8 mouse cellular contexts compared by ENCODE assay signal in the genomic region with DNA sequence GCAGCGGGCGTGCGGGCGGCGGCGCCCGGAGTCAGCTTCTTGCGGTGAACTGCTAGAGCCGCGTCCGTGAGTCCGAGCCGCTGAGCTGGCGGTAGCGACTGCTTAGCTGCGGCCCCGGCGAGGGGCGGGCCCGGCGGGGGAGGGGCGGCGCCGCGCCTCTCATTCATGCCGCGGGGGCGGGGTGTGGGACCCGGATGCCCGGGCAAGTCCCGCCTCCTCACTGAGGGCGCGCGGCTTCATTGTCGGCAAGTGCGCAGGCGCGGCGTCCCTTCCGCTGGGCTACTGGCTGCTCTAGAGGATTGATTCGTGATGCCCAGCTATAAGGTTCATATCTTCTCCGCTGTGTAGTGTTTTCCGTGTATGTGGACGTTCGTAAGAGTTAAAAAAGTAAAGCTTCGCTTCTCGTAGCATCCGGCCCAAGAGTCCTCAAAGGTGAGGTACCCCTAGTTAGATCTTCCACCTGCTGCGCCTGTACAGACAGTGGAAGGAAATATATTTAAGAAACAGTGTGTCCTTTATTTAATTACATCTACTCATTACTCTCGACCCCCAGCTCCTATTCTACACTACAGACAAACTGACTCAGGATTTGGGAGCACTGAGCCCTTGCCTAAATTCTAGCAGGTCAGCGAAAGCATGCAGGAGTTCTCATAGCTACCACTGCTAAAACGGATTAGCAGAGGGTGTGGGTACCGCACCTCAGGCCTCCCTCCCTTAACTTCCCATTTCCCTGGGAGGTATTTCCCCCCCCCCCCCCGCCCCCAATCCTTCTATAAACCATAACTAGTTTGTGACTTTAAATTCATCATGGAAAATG. TPM values are rescaled to one million over a fixed set of nuclear protein-coding genes. Genes with fewer than 3 reads are reported as not detected.
DNase-seq lines count a peak whose midpoint lies in the region; ATAC-seq and TF ChIP-seq lines count a peak whose summit lies in the region.

A gene (minus strand): TSS at position 146 of the 817 bp plus-strand sequence.

- no peaks in the 10 kb centered on the region for H3K27me3 ChIP-seq in MEL (ENCODE audit: control insufficient read depth in 1 of 2, insufficient read depth in 2 of 2, low read length in 2 of 2)
- no peaks in the 10 kb centered on the region for H3K27me3 ChIP-seq in cerebellum, adult 2 months (ENCODE audit: control insufficient read depth, insufficient read depth, low read length)
- H3K27me3 ChIP-seq in hindbrain, embryonic 10.5 days (ENCODE audit: insufficient read depth, poor library complexity, severe bottlenecking), result no peaks in the 10 kb centered on the region
- no peaks in the 10 kb centered on the region for H3K27me3 ChIP-seq in lung, postnatal 0 days (replicated peaks; ENCODE audit: insufficient read depth, low read length)

- H3K4me1 ChIP-seq in MEL (ENCODE audit: control insufficient read depth in 1 of 2, insufficient read depth in 2 of 2, low read length in 2 of 2), result peaks cover 3% of the 10 kb centered on the region in 2 experiments; a peak in 3 of 4 replicates
- 0 out of 2 replicates have a peak, but pooled peaks cover 2% of the 10 kb centered on the region for H3K4me1 ChIP-seq in cerebellum, adult 2 months (ENCODE audit: control insufficient read depth, insufficient read depth, low read length)
- peaks cover 19% of the 10 kb centered on the region for H3K4me1 ChIP-seq in hindbrain, embryonic 10.5 days (replicated peaks)
- H3K4me1 ChIP-seq in lung, postnatal 0 days (ENCODE audit: insufficient read depth, low read depth, low read length), result peaks cover 5% of the 10 kb centered on the region; the same call in 1 of the 2 replicates

- ATAC-seq in lung, postnatal 0 days, result peak; percentile 98

- WGBS in cerebellum, adult 2 months, result 2% methylated on average over 54 of the region's 54 CpGs
- 1% methylated on average over 54 of the region's 54 CpGs for WGBS in hindbrain, embryonic 10.5 days
- under 1% methylated on average over 34 of the region's 54 CpGs for WGBS in lung, postnatal 0 days

- TF ChIP-seq POLR2A in MEL (IDR thresholded peaks at IDR 0.05; ENCODE audit: control insufficient read depth in 1 of 2, insufficient read depth in 1 of 2, low read depth in 1 of 2, low read length in 2 of 2, poor library complexity in 1 of 2), result no peak; a peak in 1 of 4 replicates
- peak; percentile 91; the same call in 1 of the 2 replicates for TF ChIP-seq POLR2A in cerebellum, adult 2 months (IDR thresholded peaks at IDR 0.05; ENCODE audit: borderline replicate concordance, insufficient read depth, low read length)

- H3K4me2 ChIP-seq in lung, postnatal 0 days (replicated peaks; ENCODE audit: low read depth, low read length), result peak within 1 kb of the TSS; percentile 90

- peak within 1 kb of the TSS; percentile 83 to 95 for H3K4me3 ChIP-seq in MEL (ENCODE audit: control insufficient read depth in 1 of 2, insufficient read depth in 1 of 2, low read depth in 2 of 2, low read length in 2 of 2)
- peak within 1 kb of the TSS; percentile 83 for H3K4me3 ChIP-seq in cerebellum, adult 2 months (replicated peaks; ENCODE audit: insufficient read depth, low read depth, low read length)
- H3K4me3 ChIP-seq in hindbrain, embryonic 10.5 days, result peak within 1 kb of the TSS; percentile 92
- H3K4me3 ChIP-seq in lung, postnatal 0 days (ENCODE audit: low read depth, low read length), result peak within 1 kb of the TSS; percentile 88

- peak within 1 kb of the TSS; percentile 86 for H3K9ac ChIP-seq in MEL (ENCODE audit: control insufficient read depth, low read depth, low read length, poor library complexity, severe bottlenecking)
- peak within 1 kb of the TSS; percentile 73 for H3K9ac ChIP-seq in lung, postnatal 0 days (replicated peaks; ENCODE audit: low read depth)

- TF ChIP-seq CTCF in MEL (IDR thresholded peaks at IDR 0.05 in 2 of 3, conservative IDR thresholded peaks at IDR 0.05 in 1 of 3; ENCODE audit: control insufficient read depth in 1 of 3, insufficient read depth in 1 of 3, low read depth in 2 of 3, low read length in 3 of 3, poor library complexity in 1 of 3, severe bottlenecking in 1 of 3), result no peak
- no peak for TF ChIP-seq CTCF in cerebellum, adult 2 months (IDR thresholded peaks at IDR 0.05; ENCODE audit: borderline replicate concordance, insufficient read depth, low read depth, low read length)
- TF ChIP-seq CTCF in lung, postnatal 0 days (IDR thresholded peaks at IDR 0.05), result no peak

- DNase-seq in MEL (ENCODE audit: low read depth, low spot score), result peak; percentile 95
- DNase-seq in cerebellum, adult 2 months, result peak; percentile 98 to 99
- DNase-seq in forelimb bud, embryonic 11.5 days (ENCODE audit: low read depth, low spot score), result peak; percentile 93
- DNase-seq in hindbrain, embryonic 10.5 days (ENCODE audit: low spot score), result peak; percentile 97
- peak; percentile 98 for DNase-seq in layer of hippocampus, adult 9-11 months
- DNase-seq in lung, postnatal 0 days (ENCODE audit: low spot score), result peak; percentile 95
- peak; percentile 99 for DNase-seq in ovary, postnatal 14 days (ENCODE audit: low spot score)
- peak; percentile 99 for DNase-seq in thymus, postnatal 14 days

- no peak for TF ChIP-seq EP300 in MEL (IDR thresholded peaks at IDR 0.05; ENCODE audit: low read depth in 1 of 2, low read length in 2 of 2)
- TF ChIP-seq EP300 in lung, postnatal 0 days (IDR thresholded peaks at IDR 0.05), result no peak

- H3K36me3 ChIP-seq in MEL (ENCODE audit: control insufficient read depth in 1 of 2, insufficient read depth in 2 of 2, low read length in 2 of 2), result peaks cover 0 to 2% of the 10 kb centered on the region in 2 experiments; a peak in 1 of 4 replicates
- H3K36me3 ChIP-seq in hindbrain, embryonic 10.5 days, result no peaks in the 10 kb centered on the region
- no peaks in the 10 kb centered on the region for H3K36me3 ChIP-seq in lung, postnatal 0 days (ENCODE audit: insufficient read depth, low read length)

- no peaks in the 10 kb centered on the region for H3K9me3 ChIP-seq in MEL (replicated peaks; ENCODE audit: insufficient read depth, low read length)
- no peaks in the 10 kb centered on the region for H3K9me3 ChIP-seq in hindbrain, embryonic 10.5 days
- H3K9me3 ChIP-seq in lung, postnatal 0 days (ENCODE audit: low read length), result no peaks in the 10 kb centered on the region

- peak within 1 kb of the TSS; percentile 59 for H3K27ac ChIP-seq in MEL (ENCODE audit: control insufficient read depth, low read depth, low read length)
- peak within 1 kb of the TSS; percentile 75 for H3K27ac ChIP-seq in cerebellum, adult 2 months (ENCODE audit: insufficient read depth, low read length)
- H3K27ac ChIP-seq in hindbrain, embryonic 10.5 days, result peak within 1 kb of the TSS; percentile 98
- H3K27ac ChIP-seq in lung, postnatal 0 days (ENCODE audit: low read length), result peak within 1 kb of the TSS; percentile 57; the same call in 1 of the 2 replicates

- no peak for TF ChIP-seq RAD21 in MEL (IDR thresholded peaks at IDR 0.05; ENCODE audit: low read depth, low read length)

- H3K79me2 ChIP-seq in MEL (ENCODE audit: control insufficient read depth, insufficient read depth, low read length, poor library complexity), result no peaks in the 10 kb centered on the region; the same call in 1 of the 2 replicates

TF ChIP-seq in MEL, 35 proteins besides CTCF, POLR2A, EP300 and RAD21:
- TF ChIP-seq NELFE (IDR thresholded peaks at IDR 0.05; ENCODE audit: low read depth, low read length) (peak; percentile 59), JUND (IDR thresholded peaks at IDR 0.05; ENCODE audit: low read depth, low read length) (no peak), MAZ (IDR thresholded peaks at IDR 0.05; ENCODE audit: low read depth, low read length) (peak; percentile 80), E2F4 (IDR thresholded peaks at IDR 0.05; ENCODE audit: borderline replicate concordance, low read depth, low read length) (no peak), HCFC1 (IDR thresholded peaks at IDR 0.05; ENCODE audit: low read depth, low read length) (peak; percentile 89), POLR2AphosphoS2 (IDR thresholded peaks at IDR 0.05; ENCODE audit: low read length) (0 out of 2 replicates have a peak, but pooled peaks have one; percentile 46), USF1 (IDR thresholded peaks at IDR 0.05; ENCODE audit: low read depth, low read length) (no peak), ELF1 (IDR thresholded peaks at IDR 0.05; ENCODE audit: low read depth, low read length) (peak; percentile 82), KAT2A (conservative IDR thresholded peaks at IDR 0.05; ENCODE audit: low read depth, low read length) (no peak; the same call in 1 of the 2 replicates), MYB (IDR thresholded peaks at IDR 0.05; ENCODE audit: low read depth, low read length) (no peak), ZMIZ1 (IDR thresholded peaks at IDR 0.05; ENCODE audit: low read depth, low read length) (0 out of 2 replicates have a peak, but pooled peaks have one; percentile 21), RCOR1 (IDR thresholded peaks at IDR 0.05; ENCODE audit: low read depth, low read length) (no peak), TCF12 (IDR thresholded peaks at IDR 0.05; ENCODE audit: low read depth, low read length) (peak; percentile 23; the same call in 1 of the 2 replicates), NRF1 (IDR thresholded peaks at IDR 0.05; ENCODE audit: insufficient read depth, low read depth, low read length, poor library complexity, severe bottlenecking) (peak; percentile 85), TAL1 (IDR thresholded peaks at IDR 0.05; ENCODE audit: low read length) (no peak), CHD1 (IDR thresholded peaks at IDR 0.05; ENCODE audit: low read depth, low read length) (no peak)

RNA-seq across cellular contexts. Expression of the gene that starts here (rescaled TPM):
- total RNA-seq in MEL (2012; rRNA removed), result 0.73 and 0.78 TPM in 2 replicates
- polyA plus RNA-seq in MEL (2012; ENCODE audit: insufficient read depth in 1 of 2, insufficient read length in 2 of 2, low read depth in 1 of 2, low replicate concordance in 2 of 2, missing spikeins in 1 of 2), result 1 to 10 TPM in 1 of 2 experiments, not detected in 1; 2.9 TPM
- polyA plus RNA-seq in cerebellum, adult 2 months (2012; rRNA removed), result 14.5 and 14.6 TPM in 2 replicates
- 7.9 and 10.6 TPM in 2 replicates for polyA plus RNA-seq in hindbrain, embryonic 10.5 days (2016; fragmentation: Nextera tagmentation; extraction: Ambion mirVana)
- 1.3 and 1.6 TPM in 2 replicates for polyA plus RNA-seq in lung, postnatal 0 days (2015; fragmentation: Nextera tagmentation; extraction: Ambion mirVana)

Comparison
In these comparisons a context has a peak if more than half of its experiments do, and no peak if none do; other contexts are left out.
1. Peak in every context shown above with its lines: DNase-seq, ATAC-seq, H3K4me3 ChIP-seq and H3K27ac ChIP-seq.